Mouse (Mus musculus) layer of hippocampus, postnatal 10 days (tissue): ENCODE measurements around the gene Ltbp1. TPM values are rescaled to one million over a fixed set of nuclear protein-coding genes. Genes with fewer than 3 reads are reported as not detected.

Experiments used
- DNase-seq, 2 experiments: peaks; one replicate each; pipeline ENCODE4 v3.0.0; 2021; ENCODE audit warnings: low spot score in 2 of 2
- total RNA-seq, 2 experiments: library from RNA; stranded (reverse); gene quantifications; 2 replicates each; pipeline ENCODE4 v1.2.3; 2021

The Ltbp1 gene
- total RNA-seq, 2 experiments from 2014 or later = 6.3 to 8.7 TPM

GRCm38 (mm10) chr17:75168572-75169200 is 163.3 kb downstream of the Ltbp1 start:
- no peak for DNase-seq

DNA sequence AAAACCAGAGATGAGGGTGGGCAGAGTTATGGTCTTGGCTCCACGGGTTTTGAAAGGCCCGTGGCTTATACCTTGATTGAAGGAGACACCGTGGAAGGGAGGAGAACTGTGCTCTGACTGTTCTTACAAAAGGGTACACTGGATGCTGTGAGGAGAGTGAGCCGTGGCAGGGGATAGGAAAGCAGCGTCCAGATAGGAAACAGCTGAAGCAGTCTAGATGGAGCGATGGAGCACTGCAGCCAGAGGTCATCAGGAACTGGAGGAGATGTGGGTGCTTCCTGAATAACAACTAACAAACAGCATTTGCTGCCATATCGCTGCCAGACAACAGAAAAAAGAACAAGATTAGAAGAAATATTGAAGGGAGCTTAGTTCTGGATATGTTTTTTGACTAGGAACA is 166.3 kb downstream of the Ltbp1 start:
- DNase-seq = no peak

- no peak for DNase-seq
Measured at GRCm38 (mm10) chr17:75172685-75173205, 167.4 kb downstream of the Ltbp1 start.

DNA sequence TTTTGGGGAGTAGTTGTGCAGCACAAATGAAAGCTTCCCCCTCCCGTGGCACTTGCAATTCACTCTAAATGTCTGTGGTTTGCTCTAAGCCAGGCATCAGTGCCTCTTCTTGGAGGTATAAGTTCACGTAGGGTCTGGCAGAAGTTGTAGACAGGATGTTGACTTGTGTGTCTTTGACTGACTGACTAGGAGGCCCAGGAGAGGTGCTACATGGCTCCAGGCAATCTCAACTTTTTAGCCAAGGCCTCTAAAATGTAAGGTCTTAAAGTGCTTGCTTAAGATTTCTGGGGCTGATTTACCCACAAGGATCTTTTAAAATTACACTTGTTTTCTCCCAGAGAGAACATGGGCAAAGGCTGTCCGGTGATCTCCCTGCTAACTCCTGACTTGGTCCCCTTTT is 169.1 kb downstream of the Ltbp1 start:
- DNase-seq = no peak

GRCm38 (mm10) chr17:75177920-75178867 is 172.8 kb downstream of the Ltbp1 start:
- DNase-seq = peak; percentile 25 to 47

DNA sequence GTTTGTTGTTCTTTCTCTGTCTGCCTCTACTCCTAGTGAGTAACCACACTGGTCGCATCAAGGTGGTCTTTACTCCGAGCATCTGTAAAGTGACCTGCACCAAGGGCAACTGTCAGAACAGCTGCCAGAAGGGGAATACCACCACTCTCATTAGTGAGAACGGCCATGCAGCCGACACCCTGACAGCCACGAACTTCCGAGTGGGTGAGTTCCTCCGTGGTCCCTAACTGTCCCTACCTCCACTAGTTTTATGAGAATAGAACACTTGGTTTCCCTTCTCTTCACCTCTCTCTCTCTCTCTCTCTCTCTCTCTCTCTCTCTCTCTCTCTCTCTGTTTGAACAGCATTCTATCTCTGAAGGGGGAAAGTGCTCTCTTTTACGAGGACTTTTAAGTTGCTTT is 173.6 kb downstream of the Ltbp1 start:
- DNase-seq = no peak

- no peak for DNase-seq
Measured at GRCm38 (mm10) chr17:75180301-75180700, 174.9 kb downstream of the Ltbp1 start.

DNA sequence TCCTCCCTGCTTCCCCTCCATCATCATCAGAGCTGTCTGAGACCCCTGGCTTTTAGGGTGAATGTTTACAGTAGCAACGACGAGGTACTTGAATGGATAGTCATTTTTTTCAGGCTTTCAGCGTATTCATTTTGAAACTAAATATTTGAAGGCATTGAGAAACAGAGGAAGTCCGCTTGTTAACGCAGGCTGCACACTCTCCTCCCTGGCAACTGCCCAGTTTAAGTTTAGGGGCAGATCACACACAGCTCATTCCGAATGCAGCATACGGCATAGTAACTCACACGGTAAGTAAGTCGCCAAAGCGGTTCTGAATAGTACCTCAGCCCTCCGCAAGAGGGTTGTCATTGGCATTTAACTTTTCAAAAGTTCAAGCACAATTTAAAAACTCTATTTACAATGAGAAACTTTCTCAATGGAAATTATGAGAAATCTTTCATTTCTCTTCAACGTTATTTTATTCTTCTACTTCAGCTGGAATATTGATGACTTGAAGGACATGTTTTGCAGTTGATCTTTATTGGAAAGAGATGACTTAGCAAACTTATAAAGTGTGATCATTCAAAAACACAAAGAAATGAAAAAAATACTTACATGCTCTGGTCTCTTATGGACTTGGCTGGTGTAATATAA is 175.7 kb downstream of the Ltbp1 start:
- DNase-seq = no peak

DNA sequence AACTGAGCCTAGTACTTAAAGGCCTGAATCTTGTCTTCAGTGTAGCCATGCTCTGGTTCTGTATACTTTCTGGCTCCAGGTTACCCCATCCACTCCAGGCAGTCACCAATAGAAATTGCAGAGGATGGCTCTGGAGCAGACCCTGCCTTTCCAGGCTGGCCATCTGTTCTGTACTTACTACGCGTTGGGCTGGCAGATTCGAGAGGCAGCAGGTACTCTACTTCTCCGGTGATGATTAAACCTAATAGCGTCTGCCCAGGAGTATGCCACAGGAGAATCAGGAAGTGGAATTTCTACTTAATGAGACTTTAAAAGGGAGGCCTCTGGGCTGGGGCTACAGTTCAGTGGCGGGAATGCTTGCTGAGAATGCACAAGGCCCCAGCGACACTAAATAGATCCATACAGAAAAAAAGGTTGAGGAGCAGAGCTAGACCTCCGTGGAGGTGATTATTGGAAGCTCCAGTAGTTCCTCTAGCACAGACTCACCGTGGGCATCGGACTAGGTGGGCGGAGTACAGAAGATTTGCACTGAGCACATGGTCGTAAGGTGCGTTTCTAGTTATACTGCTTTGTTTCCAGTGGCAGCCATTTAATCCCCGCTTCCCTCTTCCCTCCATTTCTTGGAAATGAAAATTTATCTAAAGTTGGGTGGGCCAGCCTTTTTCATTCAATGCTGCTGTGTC is 177.1 kb downstream of the Ltbp1 start:
- DNase-seq = no peak

DNA sequence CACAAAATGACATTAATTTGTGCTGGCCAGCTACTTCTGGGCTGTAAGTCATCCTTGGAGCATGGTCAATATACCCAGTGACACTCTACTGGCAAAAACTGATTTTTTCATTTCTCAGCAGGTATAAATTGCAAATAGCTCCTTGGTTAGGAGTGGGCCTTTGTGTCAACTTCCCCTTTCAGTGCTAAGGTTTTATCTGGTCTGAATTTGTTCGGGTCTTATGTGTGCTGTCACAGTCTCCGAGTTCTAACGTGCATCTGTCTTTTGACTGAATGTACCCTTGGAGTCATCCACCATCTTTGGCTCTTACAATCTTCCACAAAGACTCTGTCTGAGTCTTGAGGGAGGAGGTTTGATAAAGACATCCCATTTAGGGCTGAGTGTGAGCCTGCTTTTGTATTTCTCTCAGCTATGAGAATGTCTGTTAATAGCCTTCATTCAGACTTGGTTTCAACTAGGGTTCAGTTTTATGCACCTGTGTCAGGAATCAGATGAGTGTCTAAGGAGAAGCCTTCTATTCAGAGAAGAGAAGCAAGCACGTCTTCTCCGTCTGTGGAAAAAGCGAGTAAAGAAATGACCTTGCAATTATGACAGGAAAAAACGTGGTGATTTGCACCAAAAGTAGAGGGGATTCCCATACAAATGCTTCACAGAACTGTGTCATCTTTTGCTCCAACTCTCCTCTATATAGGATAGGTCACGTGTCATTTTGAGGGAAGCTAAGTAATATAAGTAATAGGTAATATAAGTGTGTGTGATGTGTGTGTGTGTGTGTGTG is 181.6 kb downstream of the Ltbp1 start:
- no peak for DNase-seq

DNA sequence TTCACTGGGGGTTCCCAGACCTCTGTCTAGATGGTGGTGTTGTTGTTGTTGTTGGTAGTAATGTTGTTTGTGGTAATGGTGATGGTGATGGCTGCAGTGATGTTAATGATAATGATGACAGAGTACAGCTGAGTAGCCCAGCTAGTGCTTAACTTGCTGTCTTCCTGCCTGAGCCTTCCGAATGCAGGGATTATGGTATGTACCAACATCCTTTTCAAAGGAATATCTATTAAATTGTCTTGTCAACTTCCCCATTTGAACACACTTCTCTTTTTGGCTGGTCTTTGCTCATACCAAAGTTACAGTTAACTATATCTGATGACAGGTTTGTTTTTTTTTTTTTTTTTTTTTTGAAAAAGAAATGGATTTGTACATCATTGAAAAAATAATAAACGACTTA is 191.6 kb downstream of the Ltbp1 start:
- DNase-seq = no peak

DNA sequence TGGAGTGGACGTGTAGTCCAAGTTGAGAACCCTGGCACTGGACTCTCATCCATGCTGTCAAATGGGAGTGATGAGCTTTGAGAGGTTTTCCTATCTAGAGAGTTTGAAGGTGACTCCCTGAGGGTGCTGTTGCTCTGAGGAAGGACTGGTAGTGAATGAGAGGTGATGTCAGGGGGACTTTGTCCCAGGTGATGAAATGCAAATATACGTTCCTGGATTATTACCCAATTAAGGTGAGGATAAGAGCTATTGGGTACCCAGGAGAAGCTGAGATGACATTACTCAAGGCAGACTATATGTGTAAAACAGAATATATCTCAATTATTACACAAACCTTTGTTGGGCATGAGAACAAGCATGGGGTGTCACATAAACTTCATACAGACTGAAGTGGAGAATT is 193.4 kb downstream of the Ltbp1 start:
- no peak for DNase-seq

- DNase-seq = no peak
Measured at GRCm38 (mm10) chr17:75199694-75200093, 194.3 kb downstream of the Ltbp1 start.

GRCm38 (mm10) chr17:75202314-75202713 is 196.9 kb downstream of the Ltbp1 start:
- no peak for DNase-seq

- no peak for DNase-seq
Measured at GRCm38 (mm10) chr17:75204065-75204464, 198.7 kb downstream of the Ltbp1 start.

DNA sequence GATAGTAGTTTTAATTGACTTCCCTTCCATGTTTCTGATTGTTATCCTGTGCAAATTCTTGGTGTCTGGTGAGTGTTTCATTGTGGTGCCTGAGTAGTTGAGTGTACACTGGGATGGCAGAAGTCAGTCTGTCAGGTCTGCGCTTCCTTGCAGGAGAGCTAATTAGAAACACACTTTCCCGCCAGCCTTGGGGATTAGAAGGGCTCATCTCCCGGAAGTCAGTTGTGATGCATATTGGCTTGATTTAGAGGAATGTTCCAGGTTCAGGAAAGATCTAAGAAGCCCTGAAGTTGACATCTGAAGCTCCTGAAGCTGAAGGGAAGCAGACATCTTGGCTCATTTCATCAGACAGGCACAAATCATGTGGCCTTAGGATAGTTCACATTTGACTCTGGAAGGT is 200.9 kb downstream of the Ltbp1 start:
- no peak for DNase-seq

DNA sequence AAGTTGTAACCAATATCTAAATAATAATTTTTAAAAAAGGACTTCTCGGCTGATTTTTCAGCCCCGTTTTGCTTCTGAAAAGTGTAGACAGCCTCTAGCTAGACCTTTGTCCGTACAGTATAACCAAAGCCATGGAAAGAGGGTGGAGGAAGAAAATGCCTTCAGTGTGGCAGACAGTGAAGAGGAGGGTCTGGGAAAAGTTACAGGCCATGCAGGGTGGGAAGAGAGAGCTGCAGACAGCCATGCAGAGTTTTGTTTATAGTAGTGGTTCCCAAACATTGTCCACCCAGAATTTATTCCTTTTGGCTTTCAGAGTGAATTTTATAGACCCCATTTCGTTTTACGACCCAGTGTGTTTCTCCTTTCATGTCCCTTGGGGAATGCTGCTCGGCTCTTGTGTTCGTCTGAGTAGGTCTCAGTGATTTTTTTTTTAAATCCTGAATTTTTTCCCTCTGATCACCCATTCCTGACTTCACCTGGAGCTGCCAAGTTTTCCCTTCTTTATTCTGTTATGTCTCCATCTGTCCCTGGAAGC is 202.9 kb downstream of the Ltbp1 start:
- DNase-seq = no peak

DNA sequence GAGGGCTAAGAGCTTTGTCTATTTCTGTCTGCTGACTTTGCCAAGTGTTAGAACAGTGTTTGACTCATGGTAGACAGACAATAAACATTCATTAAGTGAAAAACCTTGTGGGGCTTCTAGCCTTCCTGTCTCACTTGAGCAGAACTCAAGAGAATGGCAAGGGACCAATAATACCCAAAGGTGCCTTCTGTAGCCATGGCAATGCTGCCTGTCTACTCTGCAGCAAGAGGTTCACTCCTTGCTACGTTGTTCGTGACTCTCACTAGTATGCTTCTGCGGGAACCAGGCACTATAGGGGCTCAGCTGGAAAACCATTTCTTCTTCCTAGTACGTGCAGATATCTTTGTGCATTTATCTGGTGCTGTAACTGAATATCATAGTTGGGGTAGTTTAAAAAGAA is 205.2 kb downstream of the Ltbp1 start:
- no peak for DNase-seq

DNA sequence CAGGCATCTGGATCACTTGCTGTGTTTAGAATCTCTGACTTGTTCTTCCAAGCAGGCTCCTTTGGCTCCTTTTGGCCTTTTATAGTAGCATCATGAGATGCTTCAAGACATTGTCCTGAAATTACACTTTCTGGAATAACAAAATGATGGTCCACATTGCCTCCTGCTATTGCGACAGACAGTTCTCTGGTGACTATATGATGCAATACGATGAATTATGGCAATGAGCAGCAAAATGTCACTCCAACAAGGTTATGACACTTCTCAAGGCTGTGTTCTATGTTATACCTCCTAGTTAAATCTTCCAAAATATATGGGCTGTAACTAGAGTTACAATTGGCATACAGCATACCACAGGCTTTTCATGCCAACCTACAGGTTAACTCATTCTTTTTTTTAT is 211.0 kb downstream of the Ltbp1 start:
- DNase-seq = no peak

GRCm38 (mm10) chr17:75218700-75219099 is 213.3 kb downstream of the Ltbp1 start:
- no peak for DNase-seq
